Mouse (Mus musculus) right cerebral cortex, adult 18-20 months (tissue): ENCODE measurements around the gene Prr5.

ENCODE experiments used
- DNase-seq: peaks from one replicate; pipeline ENCODE4 v3.0.0; 2022; ENCODE audit warnings: mixed read lengths

Prr5 gene

DNA sequence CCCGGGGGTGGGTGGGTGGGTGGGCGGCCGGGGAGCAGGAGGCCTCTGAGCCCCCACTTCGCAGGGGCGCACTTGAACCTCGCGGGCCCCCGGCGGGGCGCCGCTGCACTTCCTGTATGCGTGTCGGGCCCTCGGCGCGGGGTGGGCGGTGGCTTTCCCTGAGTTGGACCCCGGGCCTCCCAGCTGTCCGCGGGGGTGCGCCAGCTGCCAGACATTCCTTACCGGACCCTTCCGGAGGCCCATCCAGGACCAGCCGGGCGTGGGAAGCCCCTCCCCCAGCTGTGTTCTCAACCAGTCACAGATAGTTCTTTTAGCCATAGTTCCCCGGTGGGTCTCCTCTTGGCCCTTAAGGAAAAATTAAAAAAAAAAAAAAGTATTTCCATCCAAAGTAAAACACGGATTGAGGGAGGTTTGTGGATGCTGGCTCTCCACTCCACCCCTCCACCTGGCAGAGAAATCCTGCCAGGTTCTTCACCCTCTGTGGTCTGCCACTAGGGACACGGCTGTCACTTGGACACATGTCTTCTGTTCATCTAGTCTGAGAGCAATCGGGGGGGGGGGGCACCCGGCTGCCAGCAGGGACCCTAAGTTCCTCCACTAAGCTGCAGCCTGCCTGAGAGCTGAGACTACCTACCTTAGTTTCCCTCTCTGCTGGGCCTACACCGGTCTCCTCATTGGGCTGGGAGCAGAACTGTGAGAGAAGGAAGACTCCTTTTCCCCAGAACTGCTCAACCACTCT, 12.2 kb downstream of the Prr5 start:
- DNase-seq = no peak

DNA sequence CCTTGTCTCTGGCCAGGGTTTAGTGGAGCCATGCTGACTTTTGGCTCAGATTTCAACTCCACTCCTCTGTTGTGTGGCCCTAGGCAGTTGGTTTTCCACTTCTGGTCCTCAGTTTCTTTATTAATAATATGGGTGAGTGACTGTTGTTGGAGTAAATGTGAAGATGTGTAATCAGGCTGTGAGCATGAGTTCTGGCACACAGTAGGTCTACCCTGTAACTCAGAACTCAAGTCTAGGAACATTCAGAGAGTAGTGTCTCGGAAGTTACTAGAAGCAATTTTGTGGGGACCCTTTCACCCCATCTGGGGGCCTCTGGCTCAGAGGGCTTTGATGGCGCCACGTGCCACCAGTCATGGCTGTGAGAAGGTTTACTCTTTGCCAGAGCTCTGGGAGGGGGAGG, 12.8 kb downstream of the Prr5 start:
- DNase-seq = no peak

DNA sequence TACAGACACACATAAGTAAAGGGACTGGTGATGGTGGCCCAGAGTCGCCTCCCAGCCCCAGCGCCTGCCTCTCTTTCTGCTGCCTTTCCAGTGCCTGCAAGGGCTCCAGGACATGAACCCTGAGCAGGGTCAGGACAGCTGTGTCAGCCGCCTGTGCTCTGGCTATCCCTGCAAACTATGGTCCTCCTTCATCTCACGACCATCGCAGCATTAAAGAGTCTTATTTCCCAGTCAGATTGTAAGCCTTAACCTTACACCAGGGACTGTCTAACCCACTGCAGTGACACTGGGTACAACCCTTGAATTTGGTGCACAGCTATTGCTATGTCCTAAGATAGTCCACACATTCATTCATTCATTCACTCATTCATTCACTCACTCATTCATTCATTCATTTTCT, 13.4 kb downstream of the Prr5 start:
- no peak for DNase-seq

DNA sequence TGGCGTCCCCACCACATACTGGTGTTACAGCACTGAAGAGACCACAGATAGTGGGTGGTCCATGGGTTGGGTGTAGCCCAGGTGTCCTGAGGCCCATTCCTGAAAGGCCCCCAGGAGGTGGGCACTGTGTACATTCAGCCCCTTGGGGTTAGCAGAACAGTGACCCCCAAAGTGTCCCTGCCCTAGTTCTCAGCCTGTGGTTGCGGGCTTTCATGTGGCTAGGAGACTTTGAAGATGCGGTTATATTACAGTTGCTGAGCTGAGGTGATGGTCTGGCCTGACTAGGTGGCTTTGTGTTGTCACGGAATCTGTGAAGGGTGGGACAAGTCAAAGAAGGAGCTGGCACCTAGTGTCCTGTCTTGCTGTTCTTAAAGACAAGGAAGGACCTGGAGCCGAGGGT, 15.1 kb downstream of the Prr5 start:
- no peak for DNase-seq

DNA sequence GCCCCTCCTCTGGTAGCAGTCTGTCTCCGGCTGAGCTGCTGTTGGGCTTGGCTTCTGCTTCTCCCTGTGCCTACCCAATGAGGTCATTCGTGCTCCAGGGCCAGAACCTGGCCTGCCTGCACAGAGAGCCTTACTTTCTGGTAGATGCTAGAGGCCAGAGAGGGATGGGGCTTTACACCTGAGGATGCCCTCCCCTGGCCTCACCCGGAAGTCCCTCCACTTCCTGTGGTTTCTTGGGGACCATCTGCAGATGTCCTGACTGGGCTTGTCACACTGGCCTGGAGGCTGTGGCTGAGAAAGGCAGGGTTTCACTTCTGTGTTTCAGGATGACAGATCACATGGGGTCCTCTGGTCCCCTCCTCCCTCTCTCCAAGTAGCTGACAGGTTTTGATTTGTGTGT, 16.0 kb downstream of the Prr5 start:
- DNase-seq = no peak

DNA sequence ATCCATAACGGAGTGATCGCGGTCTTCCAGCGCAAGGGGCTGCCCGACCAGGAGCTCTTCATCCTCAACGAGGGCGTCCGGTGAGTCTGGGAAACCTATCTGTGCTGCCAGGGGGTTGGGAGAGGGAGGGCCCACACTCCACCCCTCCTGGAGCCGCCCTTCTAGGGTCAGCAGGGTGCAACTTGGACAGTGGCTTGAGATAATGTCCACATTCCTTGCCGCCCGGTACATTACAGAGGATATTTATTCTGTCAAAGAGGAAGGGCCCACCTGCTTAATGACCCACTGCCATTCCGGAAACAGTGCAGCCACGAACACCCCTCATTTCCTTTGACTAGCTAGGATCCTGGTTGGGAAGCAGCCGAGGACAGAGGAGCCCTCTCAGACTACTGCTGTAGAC, 18.5 kb downstream of the Prr5 start:
- DNase-seq = no peak

DNA sequence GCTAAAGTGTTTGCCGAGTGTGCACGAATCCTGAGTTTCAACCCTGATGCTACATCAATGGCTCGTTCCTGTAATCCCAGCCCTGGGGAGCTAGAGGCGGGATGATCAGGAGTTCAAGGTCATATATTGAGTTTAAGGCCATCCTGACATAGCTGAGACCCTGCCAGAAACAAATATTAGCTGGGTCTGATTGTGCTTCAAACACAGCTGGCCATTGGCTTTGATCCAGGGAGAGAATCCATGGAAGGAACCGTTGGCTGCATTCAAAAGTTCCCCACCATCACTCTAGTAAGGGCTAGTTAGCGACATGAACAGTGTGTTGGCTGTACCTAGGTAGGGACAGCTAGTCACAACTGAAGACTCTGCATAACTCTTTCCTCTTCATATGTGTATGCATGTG, 19.9 kb downstream of the Prr5 start:
- DNase-seq = no peak

DNA sequence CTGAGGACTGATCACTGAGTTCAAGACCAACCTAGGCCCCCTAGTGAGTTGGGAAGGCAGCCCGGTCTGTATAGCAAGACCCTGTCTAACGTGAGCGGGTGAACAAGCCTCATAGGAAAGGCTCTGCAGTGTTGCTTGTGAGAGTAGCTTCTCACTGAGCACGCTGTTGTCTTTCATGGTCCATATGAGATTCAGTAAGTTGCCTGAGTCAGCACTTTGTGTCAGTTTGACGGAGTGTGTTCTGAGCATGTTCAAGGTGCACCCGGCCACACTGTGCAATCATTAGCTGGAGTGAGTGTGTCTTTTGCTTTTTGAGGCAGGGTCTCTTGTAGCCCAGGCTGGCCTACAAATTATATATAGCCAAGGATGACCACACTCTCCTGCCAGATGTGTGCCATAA, 22.1 kb downstream of the Prr5 start:
- no peak for DNase-seq

DNA sequence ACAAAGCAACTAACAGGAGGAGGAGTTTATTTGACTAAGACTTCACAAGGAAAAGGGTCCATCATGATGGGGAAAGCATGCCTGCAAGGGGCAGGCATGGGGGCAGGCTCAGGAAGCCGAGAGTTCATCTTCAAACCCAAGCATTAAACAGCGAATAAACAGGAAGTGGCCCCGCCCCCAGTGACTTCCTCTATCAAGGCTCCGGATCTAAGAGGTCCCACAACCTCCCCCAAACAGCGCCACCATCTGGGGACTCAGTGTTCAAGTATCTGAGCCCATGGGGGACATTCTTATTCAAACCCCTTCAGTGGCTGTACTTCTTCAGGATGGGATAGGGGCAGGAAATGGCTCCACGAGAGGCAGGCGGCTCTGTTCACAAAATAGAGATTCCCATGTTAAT, 23.2 kb downstream of the Prr5 start:
- no peak for DNase-seq

DNA sequence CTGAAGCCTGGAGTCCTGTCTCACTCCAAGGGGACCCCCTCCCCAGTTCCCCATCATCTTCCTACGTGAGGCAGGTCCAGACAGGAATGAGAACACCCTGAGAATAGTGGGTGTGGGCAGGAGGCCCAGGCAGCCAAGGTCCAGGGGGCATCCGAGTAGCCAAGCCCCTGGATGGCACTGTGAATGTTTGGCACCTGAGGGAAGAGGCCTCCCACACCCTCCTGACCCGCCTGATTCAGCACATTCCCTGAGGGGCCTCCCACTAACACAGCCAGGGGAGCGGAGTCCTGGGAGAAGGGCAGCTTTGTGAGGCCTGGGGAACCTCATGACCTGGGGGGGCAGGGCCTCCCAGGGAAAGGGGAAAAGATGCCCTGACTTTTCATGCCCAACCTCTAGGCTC, 26.6 kb downstream of the Prr5 start:
- no peak for DNase-seq

DNA sequence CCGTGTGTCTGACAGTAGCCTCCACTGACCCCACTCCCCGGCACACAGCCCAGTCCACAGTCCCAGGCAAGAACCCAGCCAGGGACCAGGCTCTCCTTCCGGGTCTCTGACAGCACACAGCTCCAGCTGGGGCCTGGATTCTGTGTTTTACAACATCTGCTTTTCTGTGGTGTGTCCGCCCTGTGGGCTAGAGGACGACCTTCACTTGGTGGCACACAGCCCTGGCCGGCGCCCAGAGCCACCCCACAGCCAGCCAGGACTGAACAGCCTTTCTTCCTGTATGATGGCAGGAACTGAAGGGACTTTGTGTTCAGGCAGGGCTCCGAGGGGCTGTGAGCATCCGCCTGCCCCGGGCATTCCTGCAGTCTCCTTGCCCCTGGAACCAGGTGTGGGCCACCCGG, 28.2 kb downstream of the Prr5 start:
- peak; percentile 55 for DNase-seq

DNA sequence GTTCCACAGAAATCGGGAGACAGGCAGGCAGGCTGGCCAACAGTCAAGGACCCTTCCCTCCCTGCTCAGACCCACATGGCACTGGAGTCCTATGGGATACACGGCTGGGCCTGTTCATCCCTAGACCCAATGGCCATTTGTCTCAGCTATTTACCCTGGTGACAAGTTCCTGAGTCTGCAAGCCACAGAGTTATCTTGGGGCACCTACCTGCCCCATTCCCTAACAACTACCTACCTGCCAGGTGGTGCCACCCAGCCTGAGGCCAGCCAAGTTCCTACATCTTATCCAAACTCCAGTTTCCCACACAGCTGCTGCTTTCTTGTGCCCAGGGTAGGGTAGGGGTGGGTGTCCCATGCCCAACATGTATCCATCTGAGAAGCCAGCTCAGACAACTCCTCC, 28.8 kb downstream of the Prr5 start:
- no peak for DNase-seq

DNA sequence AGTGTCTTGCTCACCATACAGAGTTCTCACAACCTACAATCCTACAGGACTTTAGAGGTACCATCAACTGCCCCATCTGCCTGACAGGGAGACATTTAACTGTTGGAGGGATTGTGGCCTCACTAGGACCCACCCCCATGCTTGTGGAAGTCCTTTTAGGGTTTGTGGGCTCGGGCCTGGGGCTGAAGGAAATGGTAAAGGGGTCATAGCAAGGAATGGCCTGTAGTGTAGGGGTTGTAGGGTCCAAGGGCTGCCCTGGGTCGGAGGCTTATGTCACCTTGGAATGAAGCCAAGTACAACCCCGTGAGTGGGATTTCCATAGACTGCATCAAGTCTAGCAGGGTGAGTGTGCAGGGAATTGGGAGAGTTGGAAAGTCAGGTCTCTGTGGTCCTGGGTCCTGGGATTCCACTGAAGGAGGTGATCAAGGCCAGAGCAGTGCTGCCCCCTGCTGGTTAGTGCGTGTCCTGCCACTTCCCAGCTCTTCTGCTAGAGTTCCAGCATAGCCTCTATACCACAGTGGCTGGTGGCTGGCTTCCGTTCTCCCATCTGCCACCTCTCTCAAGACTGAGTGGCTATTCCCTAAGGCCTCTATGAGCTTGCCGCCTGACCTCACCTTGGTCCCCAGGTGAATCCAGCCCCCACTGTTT, 30.9 kb downstream of the Prr5 start:
- peak; percentile 24 for DNase-seq

DNA sequence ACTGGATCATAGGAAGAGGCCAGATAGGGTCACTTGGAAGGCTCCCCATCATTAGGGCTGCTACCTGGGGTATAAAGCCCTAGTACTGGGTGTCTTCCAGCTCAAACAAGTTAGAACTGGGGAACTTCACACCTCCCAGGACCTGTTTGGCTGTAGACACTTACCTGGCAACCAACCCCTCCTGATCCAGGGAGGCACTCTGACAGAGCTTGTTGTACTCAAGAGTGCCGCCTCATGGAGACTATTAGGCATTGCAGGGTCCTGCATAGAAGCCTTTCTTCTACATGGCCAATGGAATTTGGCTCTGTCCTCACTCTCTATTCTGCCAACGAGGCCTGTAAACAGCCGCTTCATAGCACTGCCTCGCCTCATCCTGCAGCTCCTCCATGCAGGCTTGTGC, 32.5 kb downstream of the Prr5 start:
- DNase-seq = no peak

DNA sequence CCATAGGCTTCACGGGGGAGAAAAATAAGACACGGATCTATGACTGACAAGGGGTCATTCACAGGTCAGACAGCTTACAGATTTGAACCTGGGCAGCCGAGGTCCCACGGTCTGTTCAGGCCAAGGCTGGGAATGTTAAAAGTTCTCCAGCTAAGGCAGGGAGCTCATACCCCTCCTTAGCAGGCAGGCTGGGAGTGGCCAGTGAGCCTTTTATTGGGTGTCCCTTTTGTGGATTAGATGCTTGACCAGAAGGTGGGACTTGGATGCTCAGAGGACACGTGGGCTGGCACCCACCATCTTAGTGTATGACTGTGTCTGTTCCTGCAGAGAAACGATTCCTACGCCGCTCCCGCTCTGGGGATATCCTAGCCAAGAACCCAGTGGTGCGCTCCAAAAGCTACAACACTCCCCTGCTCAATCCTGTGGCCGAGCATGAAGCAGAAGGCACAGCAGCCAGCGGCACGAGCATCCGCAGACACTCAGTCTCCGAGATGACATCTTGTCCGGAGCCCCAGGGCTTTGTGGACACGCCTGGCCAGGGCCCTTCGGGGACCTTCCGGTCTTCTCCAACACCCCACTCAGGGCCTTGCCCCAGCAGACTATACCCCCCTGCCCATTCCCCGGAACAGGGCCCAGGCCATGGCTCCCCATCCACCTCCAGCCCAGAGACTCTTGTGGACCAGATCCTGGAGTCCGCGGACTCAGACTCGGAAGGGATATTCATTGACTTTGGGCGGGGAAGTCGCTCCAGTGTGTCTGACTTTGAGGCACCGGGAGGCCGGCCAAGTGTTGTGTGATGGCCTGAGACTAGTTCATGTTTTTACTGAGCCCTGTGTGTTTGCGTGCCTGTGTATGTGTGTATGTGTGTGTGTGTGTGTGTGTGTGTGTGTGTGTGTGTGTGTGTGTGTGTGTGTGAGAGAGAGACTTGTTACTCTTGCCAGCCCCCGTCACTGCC, 33.2 kb downstream of the Prr5 start:
- no peak for DNase-seq

DNA sequence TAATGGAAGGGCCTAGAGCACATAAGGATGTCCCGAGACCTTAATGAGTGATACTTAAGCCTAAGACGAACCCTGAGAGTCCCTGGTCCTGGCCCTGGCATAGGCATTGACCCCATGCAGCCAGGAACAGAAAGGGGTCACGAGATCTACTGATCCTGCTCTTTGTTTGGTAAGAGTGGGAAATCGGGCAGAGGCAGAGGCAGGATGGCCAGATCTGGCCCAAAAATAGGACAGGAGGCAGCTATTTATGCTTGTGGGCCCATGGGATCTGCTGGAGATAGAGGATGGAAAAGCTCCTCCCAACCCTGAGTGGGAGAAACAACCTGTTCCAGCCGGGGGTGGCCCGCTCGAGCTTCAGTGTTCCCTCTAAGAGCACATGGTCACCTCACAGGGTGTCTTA, 34.6 kb downstream of the Prr5 start:
- DNase-seq = no peak

DNA sequence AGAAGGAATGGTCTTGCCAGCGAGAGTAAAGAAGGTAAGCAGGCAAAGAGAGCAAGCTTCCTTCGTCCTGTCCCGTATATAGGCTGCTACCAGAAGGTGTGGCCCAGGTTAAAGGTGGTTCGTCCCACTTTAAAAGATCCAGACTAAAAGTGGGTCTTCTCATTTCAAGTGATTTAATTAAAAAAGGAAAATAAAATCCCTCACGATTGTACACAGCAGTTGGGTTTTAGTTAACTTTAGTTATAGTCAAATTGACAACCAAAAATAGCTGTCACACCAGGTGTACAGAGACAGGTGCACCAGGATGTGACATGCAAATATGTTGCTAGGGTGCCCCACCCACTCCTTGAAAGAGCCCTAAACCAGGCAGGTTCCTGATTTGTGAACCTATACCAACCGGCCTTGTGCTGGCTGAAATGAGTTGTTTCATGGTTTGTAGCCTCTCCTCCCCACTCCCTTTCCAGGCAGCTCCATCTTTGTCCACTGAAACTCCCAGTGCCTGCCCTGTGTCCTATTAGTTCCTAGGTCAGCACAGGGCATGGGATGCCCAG, 36.0 kb downstream of the Prr5 start:
- no peak for DNase-seq

DNA sequence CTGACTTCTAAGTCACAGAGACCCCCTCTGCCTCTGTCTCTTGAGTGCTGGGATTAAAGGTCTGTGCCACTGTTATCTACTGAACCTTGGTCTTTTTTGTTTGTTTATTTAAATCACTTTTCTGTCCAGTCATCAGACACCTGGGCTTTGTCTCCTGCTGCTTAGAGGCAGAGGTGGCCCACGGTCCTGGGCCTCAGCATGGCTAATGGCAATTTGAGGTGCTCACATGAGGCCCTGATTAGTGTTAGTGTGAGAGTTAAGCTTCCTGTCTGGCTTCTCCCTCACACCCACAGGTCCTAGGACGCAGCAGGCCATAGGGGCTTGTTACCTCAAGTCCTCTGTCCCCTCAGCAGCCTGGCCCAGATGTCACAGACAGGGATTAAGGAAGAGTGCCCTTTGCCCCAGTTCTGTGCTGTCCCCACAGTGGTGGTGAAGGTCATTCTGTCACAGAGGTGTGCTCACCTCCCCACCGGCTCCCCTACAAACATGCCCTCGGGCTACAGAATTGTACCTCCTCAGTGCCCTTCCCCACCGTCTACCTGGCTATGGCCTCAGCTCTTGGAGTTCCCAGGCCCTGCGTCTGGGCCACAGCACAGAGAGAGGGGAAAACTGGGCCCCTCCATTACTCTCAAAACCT, 37.7 kb downstream of the Prr5 start:
- DNase-seq = no peak

DNA sequence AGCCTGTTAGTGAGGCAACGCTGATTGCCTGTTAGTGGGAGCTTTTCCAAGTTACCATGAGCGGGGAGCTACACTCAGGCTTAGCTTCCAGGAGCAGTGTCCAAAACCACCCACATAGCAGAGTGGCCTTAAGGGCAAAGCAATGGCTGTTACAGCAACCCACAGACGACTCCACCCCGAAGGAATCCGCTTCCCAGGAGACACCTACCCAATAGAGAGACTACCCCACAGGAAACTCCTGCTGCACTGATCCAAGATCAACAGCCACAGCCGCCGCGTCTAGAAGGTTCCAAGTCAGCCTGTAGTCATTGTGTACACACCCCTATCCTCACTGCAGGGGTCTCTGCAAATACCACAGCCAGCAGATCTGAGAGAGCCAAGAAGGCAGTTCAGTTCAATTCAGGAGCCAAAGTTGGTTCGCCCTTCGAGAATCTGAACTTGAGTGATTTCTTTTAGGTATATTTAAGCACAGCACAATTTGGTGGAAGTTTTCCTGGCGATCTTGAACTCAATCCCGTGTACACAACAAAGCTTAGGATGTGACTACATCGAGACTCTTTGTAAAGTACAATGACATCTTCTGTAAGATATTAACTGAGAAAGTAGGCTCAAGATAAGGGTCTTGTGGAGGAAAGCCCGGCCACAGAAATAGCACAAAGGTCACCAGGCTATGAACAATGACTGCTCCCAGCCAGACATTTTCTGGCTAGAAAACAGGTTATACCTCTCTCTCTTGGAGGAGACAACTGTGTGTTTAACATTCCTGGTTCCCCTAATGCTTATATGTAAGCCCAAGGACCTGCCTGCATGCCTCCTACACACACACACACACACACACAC, 43.4 kb downstream of the Prr5 start:
- no peak for DNase-seq

DNA sequence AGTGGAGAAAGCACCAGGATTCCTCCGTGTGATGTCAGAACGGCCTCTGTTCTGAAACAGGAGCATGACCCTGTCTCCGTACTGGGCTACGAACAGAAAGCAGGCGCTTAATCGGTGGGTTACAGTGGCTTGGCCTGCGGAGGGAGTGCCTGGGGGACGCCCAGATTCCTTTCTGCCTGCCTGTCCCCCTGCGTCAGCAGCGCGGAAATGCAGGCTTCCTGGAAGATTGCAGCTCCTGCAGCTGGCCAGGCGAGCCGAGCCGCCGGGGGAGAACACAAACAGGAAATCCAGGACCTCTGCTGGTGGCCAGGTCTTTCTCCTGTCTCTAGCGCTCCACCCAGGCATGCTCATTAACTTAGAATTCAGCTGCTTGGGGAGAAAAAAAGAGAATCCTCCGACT, 45.3 kb downstream of the Prr5 start:
- peak; percentile 27 for DNase-seq

DNA sequence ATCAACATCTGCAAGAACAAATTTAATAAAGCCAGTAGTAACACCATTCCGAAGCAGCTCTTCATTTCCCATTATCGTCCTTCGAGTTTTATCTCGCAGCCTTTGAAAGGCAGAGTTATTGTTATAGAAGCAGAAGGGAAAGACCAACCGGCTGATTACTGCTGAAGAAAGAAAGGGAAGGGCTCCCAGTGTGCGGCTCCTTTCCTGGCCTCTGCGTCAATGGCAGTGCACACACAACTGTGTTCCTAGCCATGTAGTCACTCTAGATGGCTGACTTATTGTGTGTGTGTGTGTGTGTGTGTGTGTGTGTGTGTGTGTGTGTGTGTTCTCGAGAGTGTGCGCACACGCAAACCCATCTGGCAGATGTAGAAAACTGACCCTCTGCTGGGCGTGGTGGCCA, 45.7 kb downstream of the Prr5 start:
- no peak for DNase-seq
